Mouse (Mus musculus): ENCODE results near the gene Kif2c. TPM values are rescaled to one million over a fixed set of nuclear protein-coding genes. Genes with fewer than 3 reads are reported as not detected.

The Kif2c gene
- polyA plus RNA-seq, 1 experiment from 2014 or later: 36.4 TPM

DNA sequence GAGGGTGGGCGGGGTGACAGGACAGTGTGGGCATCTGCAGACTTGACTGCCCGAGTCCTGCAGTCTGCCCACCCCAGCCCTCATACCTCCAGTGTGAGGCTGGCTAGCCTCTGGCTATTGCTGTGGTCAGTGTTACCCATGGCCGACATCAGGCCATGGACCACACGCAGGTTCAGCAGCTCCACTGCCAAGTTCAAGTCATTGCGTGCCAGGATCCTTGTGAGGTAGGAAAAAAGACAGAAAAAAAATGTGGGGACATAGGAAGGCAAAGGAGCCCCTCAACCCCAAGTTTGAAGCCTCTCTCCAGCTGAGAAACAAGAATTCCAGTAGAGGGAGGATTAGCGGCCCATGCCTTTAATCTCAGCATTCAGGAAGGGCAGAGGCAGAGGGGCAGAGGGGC is 31.8 kb upstream of the Kif2c start:
- Histone ChIP-seq H3K27ac (no peak overlapping the region), H3K27me3 (no peaks in the 10 kb centered on the region), H3K36me3 (no peaks in the 10 kb centered on the region), H3K9ac (no peak overlapping the region), H3K4me1 (replicated peaks) (peaks cover 8% of the 10 kb centered on the region; the same call in 1 of the 2 replicates), H3K4me2 (no peak overlapping the region), H3K9me3 (replicated peaks) (no peaks in the 10 kb centered on the region), H3K4me3 (no peak overlapping the region)
- ATAC-seq (replicated peaks; ENCODE audit: insufficient number of reproducible peaks, insufficient read depth, low FRiP score, low read depth): no peak
- WGBS: 82% methylated on average over 6 of the region's 6 CpGs

DNA sequence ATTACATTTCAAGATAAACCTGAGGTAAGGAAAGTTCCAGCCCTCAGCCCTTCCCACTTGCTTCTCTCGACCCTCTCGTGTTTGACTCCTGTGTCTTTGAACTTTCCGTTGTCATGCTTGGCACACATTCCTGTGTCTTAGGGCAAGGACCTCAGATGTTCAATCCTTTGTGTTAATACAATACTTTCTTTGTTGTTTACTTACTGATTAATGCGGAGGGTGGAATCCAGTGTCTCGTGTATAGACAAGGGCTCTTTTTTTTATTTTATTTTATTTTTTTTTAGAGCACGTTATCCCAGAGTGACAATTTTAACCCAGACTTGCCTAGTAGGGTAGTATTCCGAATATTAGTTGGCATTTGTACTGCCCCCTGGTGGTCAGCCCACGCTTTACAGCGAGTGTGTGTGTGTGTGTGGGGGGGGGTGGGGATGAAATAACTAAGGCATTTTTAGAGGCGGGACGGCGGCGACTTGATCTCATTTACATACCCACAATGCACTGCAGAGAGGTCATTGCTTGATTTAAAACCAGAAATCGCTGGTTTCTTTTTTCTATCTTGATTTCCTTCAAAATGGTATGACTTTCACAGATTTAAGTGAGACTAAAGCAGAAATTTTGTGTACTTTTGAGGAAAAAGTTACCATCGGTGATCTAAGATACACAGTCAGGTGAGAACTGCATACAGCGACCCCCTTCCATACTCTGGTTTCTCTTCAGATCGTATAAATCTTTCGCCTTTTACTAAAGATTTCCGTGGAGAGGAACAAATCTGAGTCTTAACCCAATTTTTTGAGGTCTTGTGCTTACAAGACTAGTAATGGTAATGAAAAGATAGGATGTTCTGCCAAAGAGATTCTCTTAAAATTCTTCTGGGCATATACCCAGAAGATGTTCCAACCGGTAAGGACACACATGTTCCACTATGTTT is 28.0 kb upstream of the Kif2c start:
- ATAC-seq (replicated peaks; ENCODE audit: insufficient number of reproducible peaks, insufficient read depth, low FRiP score, low read depth): 0 out of 2 replicates have a peak, but pooled peaks have one; percentile 22
- Histone ChIP-seq H3K27me3 (no peaks in the 10 kb centered on the region), H3K4me3 (0 out of 2 replicates have a peak overlapping the region, but pooled peaks have one; percentile 4), H3K9me3 (replicated peaks) (no peaks in the 10 kb centered on the region), H3K36me3 (no peaks in the 10 kb centered on the region), H3K9ac (no peak overlapping the region), H3K4me1 (replicated peaks) (no peaks in the 10 kb centered on the region), H3K27ac (no peak overlapping the region), H3K4me2 (peak overlapping the region; percentile 46)
- WGBS: 7% methylated on average over 20 of the region's 20 CpGs

DNA sequence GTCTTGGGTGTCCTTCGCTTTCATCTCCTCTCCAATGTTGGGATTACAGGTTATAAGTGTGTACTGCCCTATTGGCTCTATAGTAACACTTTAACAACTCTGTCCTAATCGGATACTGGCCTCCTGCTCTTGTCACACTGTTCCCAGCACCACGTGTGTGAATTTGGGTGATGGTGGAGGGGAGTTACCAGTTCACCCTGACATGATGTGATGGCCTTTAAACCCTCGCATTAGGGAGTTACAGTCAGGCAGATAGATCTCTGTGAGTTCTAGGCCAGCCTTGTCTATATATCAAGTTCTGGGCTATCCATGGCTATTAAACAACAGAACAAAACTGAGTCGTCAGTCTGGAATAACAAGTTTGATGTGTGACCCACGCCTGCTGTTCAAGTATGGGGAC is 27.2 kb upstream of the Kif2c start:
- ATAC-seq (replicated peaks; ENCODE audit: insufficient number of reproducible peaks, insufficient read depth, low FRiP score, low read depth): no peak
- no peaks in the 10 kb centered on the region for H3K36me3 ChIP-seq

DNA sequence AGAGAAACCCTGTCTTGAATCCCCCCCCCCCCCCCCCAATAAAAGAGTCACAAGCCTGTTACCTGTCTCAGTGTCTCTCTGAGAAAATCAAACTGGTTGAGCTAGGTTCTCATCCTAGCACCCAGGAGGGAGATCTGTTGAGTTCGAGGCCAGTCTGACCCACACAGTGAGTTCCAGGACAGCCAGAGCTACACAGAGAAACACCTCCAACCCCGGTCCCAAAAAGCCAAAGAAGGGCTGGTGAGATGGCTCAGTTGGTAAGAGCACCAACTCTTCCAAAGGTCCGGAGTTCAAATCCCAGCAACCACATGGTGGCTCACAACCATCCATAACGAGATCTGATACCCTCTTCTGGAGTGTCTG is 20.5 kb upstream of the Kif2c start:
- Histone ChIP-seq H3K4me3 (no peak overlapping the region), H3K9ac (no peak overlapping the region), H3K9me3 (replicated peaks) (no peaks in the 10 kb centered on the region), H3K4me1 (replicated peaks) (no peaks in the 10 kb centered on the region), H3K36me3 (no peaks in the 10 kb centered on the region), H3K4me2 (peak overlapping the region; percentile 56), H3K27ac (peak overlapping the region; percentile 55), H3K27me3 (no peaks in the 10 kb centered on the region)
- WGBS: 63% methylated on average over 4 of the region's 4 CpGs
- ATAC-seq (replicated peaks; ENCODE audit: insufficient number of reproducible peaks, insufficient read depth, low FRiP score, low read depth): no peak

More for the DNA sequence above, 27.2 kb upstream of the Kif2c start:
- H3K9ac ChIP-seq: no peak overlapping the region
- no peaks in the 10 kb centered on the region for H3K9me3 ChIP-seq (replicated peaks)
- H3K4me3 ChIP-seq: no peak overlapping the region
- no peak overlapping the region for H3K4me2 ChIP-seq
- WGBS: 83% methylated on average over 6 of the region's 6 CpGs
- H3K27me3 ChIP-seq: no peaks in the 10 kb centered on the region
- H3K27ac ChIP-seq: no peak overlapping the region
- H3K4me1 ChIP-seq (replicated peaks): no peaks in the 10 kb centered on the region

DNA sequence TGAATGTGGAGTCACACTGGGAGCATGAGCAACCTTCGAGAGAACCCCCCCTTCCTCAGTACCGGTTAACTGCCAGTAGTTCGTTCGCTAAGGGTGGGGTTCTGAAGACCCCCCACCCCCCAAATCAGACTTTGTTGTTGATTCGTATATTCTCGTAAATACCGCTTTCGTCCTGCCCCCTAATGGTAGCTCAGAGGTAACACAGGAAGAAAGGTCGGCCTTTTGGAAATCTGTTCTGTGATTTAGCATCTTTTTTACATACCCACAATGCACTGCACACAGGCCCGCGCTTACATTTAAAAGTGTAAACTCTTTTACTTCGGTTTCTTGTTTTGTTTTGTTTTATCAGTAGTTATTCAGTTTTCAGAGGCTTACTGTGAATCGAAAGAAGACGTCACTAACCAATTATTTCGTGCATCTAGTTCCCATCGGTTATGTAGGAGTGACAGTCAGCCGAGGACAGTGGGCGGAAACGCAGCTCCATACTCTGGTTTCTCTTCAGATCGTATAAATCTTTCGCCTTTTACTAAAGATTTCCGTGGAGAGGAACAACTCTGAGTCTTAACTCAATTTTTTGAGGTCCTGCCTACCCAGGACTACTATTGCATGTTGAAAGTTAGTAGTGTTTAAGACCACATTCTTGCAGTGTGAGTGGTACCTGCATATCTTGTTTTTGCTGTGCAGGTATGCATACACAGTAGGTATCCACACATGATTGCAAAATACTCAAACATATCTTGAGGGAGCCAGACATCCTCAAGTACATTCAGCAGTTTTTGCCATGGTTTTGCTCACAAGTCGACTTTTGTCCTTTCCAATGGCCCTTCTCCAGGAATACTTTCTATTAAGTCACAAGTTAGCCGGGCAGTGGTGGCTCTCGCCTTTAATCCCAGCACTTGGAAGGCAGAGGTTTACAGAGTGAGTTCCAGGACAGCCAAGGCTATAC is 19.9 kb upstream of the Kif2c start:
- Histone ChIP-seq H3K9ac (peak overlapping the region; percentile 36; the same call in 1 of the 2 replicates), H3K27ac (peak overlapping the region; percentile 55), H3K4me3 (peak overlapping the region; percentile 34), H3K4me2 (peak overlapping the region; percentile 56), H3K4me1 (replicated peaks) (no peaks in the 10 kb centered on the region), H3K9me3 (replicated peaks) (no peaks in the 10 kb centered on the region), H3K36me3 (no peaks in the 10 kb centered on the region), H3K27me3 (no peaks in the 10 kb centered on the region)
- ATAC-seq (replicated peaks; ENCODE audit: insufficient number of reproducible peaks, insufficient read depth, low FRiP score, low read depth): peak; percentile 67; the same call in 1 of the 2 replicates
- WGBS: under 1% methylated on average over 25 of the region's 25 CpGs

DNA sequence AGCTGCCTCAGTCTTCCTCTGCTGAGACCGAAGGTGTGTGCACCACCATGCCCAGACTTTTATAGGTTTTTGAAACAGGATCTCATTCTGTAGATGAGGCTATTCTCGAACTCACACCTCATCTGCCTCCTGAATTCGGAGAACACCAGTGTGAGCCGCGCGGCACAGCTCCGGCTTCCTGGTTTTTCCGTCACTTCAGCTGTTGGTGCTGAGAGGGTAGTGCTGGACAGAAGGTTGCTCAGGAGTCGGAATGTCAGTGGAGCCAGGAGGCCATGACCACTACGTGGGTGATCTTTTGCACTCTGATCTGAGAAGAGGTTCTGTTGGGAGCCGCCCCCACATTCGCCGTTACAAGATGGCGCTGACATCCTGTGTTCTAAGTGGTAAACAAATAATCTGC is 9.4 kb upstream of the Kif2c start:
- no peak overlapping the region for H3K9ac ChIP-seq
- no peak overlapping the region for H3K27ac ChIP-seq
- no peak for ATAC-seq (replicated peaks; ENCODE audit: insufficient number of reproducible peaks, insufficient read depth, low FRiP score, low read depth)
- H3K4me2 ChIP-seq: no peak overlapping the region
- H3K4me1 ChIP-seq (replicated peaks): 0 out of 2 replicates have a peak, but pooled peaks cover 5% of the 10 kb centered on the region
- H3K9me3 ChIP-seq (replicated peaks): no peaks in the 10 kb centered on the region
- no peaks in the 10 kb centered on the region for H3K27me3 ChIP-seq
- no peak overlapping the region for H3K4me3 ChIP-seq
- no peaks in the 10 kb centered on the region for H3K36me3 ChIP-seq
- WGBS: 92% methylated on average over 14 of the region's 14 CpGs

DNA sequence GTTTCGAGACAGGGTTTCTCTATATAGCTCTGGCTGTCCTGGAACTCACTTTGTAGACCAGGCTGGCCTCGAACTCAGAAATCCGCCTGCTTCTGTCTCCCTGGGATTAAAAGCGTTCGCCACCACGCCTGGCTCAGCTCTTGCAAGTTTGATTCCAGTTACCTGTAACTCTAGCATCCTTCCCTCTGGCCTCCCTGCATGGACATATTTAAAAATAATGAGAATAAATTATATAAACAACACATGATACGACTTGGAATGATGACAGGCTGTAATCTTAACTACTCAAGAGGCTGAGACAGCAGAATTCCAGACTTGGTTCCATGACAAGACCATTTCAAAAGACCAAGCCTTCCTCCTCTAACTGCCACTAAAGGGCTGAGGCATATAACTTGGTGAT is 8.2 kb upstream of the Kif2c start:
- WGBS: 65% methylated on average over 7 of the region's 7 CpGs
- Histone ChIP-seq H3K4me1 (replicated peaks) (0 out of 2 replicates have a peak, but pooled peaks cover 5% of the 10 kb centered on the region), H3K9me3 (replicated peaks) (no peaks in the 10 kb centered on the region), H3K27me3 (no peaks in the 10 kb centered on the region), H3K9ac (no peak overlapping the region), H3K36me3 (no peaks in the 10 kb centered on the region), H3K4me3 (no peak overlapping the region), H3K4me2 (no peak overlapping the region), H3K27ac (peak overlapping the region; percentile 78)
- no peak for ATAC-seq (replicated peaks; ENCODE audit: insufficient number of reproducible peaks, insufficient read depth, low FRiP score, low read depth)

DNA sequence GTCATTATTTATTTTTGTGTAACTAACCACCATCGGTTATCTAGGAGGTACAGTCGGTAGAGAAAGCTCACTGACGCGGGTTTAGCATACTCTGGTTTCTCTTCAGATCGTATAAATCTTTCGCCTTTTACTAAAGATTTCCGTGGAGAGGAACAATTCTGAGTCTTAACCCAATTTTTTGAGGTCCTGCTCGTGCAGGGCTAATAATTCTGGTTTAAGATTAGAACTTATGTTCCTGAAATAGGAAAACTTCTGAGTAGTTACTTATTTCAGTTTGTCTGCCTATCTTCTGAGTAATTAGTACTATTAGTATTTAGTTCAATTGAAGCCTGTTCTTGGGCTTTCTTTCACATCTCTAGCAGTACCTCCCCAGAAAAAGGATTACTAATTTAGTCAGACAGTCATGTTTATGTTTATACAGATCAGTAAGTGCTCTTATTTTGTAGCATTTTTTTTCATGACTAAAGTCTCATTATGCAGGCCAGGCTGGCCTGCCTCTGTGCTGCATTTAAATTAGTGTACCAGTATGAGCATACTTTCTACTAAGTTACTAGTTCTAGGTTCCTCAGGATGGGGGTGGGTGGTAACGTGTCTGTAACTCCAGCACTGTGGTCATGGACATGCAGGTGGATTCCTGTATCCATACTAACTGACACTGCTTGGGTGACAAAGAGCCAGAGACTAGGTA is 7.6 kb upstream of the Kif2c start:
- peak overlapping the region; percentile 56 for H3K4me2 ChIP-seq
- peak; percentile 75 for ATAC-seq (replicated peaks; ENCODE audit: insufficient number of reproducible peaks, insufficient read depth, low FRiP score, low read depth)
- no peaks in the 10 kb centered on the region for H3K9me3 ChIP-seq (replicated peaks)
- WGBS: under 1% methylated on average over 9 of the region's 9 CpGs
- H3K27ac ChIP-seq: peak overlapping the region; percentile 78
- no peaks in the 10 kb centered on the region for H3K36me3 ChIP-seq
- H3K4me1 ChIP-seq (replicated peaks): 0 out of 2 replicates have a peak, but pooled peaks cover 5% of the 10 kb centered on the region
- H3K27me3 ChIP-seq: no peaks in the 10 kb centered on the region
- peak overlapping the region; percentile 48 for H3K4me3 ChIP-seq
- H3K9ac ChIP-seq: peak overlapping the region; percentile 60

DNA sequence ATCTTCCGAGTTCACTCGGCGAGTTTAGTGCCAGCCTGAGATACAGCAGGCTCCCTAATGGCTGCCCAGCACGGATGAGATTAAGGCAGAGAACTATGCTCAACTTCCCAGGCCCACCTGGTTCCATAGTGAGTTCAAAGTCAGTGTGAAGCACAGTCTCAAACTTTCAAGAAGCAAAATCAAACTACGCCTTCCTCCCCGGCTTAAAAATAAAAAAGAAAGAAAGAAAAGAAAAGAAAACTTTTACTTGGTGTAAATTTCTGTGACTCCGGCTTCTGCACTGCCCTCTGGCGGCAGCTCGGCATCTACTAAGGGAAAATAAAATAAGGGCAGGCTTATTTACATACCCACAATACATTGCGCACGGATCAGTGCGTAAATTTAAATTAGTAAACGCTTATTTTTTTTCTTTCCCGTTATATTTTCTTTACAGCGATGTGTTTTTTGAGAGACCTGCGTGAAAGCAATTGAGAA is 7.0 kb upstream of the Kif2c start:
- Histone ChIP-seq H3K36me3 (no peaks in the 10 kb centered on the region), H3K27me3 (no peaks in the 10 kb centered on the region), H3K4me2 (peak overlapping the region; percentile 56), H3K4me1 (replicated peaks) (0 out of 2 replicates have a peak, but pooled peaks cover 5% of the 10 kb centered on the region), H3K4me3 (peak overlapping the region; percentile 48), H3K9me3 (replicated peaks) (no peaks in the 10 kb centered on the region), H3K9ac (peak overlapping the region; percentile 60), H3K27ac (peak overlapping the region; percentile 78)
- peak; percentile 62; the same call in 1 of the 2 replicates for ATAC-seq (replicated peaks; ENCODE audit: insufficient number of reproducible peaks, insufficient read depth, low FRiP score, low read depth)
- WGBS: 1% methylated on average over 16 of the region's 16 CpGs

DNA sequence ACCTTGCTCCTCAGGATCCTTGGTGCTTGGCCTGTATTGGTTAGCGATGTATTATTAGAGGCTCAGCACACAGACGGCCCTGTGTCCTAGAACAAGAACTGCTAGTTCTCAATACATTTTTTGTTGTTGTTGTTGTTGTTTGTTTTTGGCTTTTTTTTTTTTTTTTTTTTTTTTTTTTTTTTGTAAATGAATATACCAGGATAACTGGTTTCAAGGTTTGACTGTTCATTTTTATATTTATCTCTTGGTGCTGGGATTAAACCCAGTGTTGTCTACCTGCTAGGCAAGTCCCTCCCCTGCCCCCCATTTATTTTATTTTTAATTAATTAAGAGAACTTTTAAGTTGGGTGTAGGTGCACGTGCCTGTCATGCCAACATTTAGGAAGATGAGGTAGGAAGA is 6.5 kb upstream of the Kif2c start:
- H3K36me3 ChIP-seq: no peaks in the 10 kb centered on the region
- peak overlapping the region; percentile 60 for H3K9ac ChIP-seq
- peak overlapping the region; percentile 78 for H3K27ac ChIP-seq
- 56% methylated on average over 3 of the region's 3 CpGs for WGBS
- H3K27me3 ChIP-seq: no peaks in the 10 kb centered on the region
- ATAC-seq (replicated peaks; ENCODE audit: insufficient number of reproducible peaks, insufficient read depth, low FRiP score, low read depth): no peak
- H3K9me3 ChIP-seq (replicated peaks): no peaks in the 10 kb centered on the region
- H3K4me3 ChIP-seq: peak overlapping the region; percentile 48
- H3K4me2 ChIP-seq: peak overlapping the region; percentile 56
- 0 out of 2 replicates have a peak, but pooled peaks cover 5% of the 10 kb centered on the region for H3K4me1 ChIP-seq (replicated peaks)

Measured in heart, embryonic 15.5 days (tissue).